Mouse (Mus musculus): ENCODE results near the gene Tspan11. TPM values are rescaled to one million over a fixed set of nuclear protein-coding genes. Genes with fewer than 3 reads are reported as not detected.

The Tspan11 gene
- total RNA-seq, 1 experiment: 0.13 TPM

- in situ Hi-C loops (cut with MboI; ENCODE audit: low sequenced_read_pairs in 2 of 2, unreplicated experiment in 2 of 2): no loop called here
- no peak for DNase-seq (ENCODE audit: low read depth, low spot score)
- Histone ChIP-seq H3K36me3 (ENCODE audit: control insufficient read depth, insufficient read depth, low read length, poor library complexity, severe bottlenecking) (no peaks in the 10 kb centered on the region), H3K9me3 (ENCODE audit: control insufficient read depth, insufficient read depth, low read depth, low read length) (no peaks in the 10 kb centered on the region), H3K4me1 (ENCODE audit: control insufficient read depth in 2 of 2, insufficient read depth in 2 of 2, low read length in 2 of 2, poor library complexity in 1 of 2) (no peaks in the 10 kb centered on the region), H3K4me3 (ENCODE audit: insufficient read depth in 1 of 2, low read depth in 1 of 2, low read length in 2 of 2, poor library complexity in 1 of 2, severe bottlenecking in 1 of 2) (no peak overlapping the region), H3K27ac (ENCODE audit: insufficient read depth, low read depth, low read length, poor library complexity, severe bottlenecking) (no peak overlapping the region), H3K9ac (ENCODE audit: insufficient read depth, low read depth, low read length, poor library complexity, severe bottlenecking) (no peak overlapping the region)
- no peak for TF ChIP-seq ZC3H11A (IDR thresholded peaks at IDR 0.05; ENCODE audit: borderline replicate concordance, low read depth, low read length)
- no peak for TF ChIP-seq ZNF384 (IDR thresholded peaks at IDR 0.05; ENCODE audit: low read depth, low read length)
- TF ChIP-seq CHD2 (IDR thresholded peaks at IDR 0.05; ENCODE audit: low read depth, low read length): no peak
- no peak for TF ChIP-seq HCFC1 (IDR thresholded peaks at IDR 0.05; ENCODE audit: borderline replicate concordance, insufficient read depth, low read length)
- no peak for TF ChIP-seq MAFK (IDR thresholded peaks at IDR 0.05; ENCODE audit: insufficient read depth, low read depth, low read length)
Observed at GRCm38 (mm10) chr6:128000777-128001176, 113.4 kb downstream of the Tspan11 start.

GRCm38 (mm10) chr6:128001587-128001986 lies 114.2 kb downstream of the Tspan11 start:
- TF ChIP-seq ZNF384 (IDR thresholded peaks at IDR 0.05; ENCODE audit: low read depth, low read length) (no peak), HCFC1 (IDR thresholded peaks at IDR 0.05; ENCODE audit: borderline replicate concordance, insufficient read depth, low read length) (no peak), MAFK (IDR thresholded peaks at IDR 0.05; ENCODE audit: insufficient read depth, low read depth, low read length) (no peak), CHD2 (IDR thresholded peaks at IDR 0.05; ENCODE audit: low read depth, low read length) (no peak), ZC3H11A (IDR thresholded peaks at IDR 0.05; ENCODE audit: borderline replicate concordance, low read depth, low read length) (no peak)
- H3K4me1 ChIP-seq (ENCODE audit: control insufficient read depth in 2 of 2, insufficient read depth in 2 of 2, low read length in 2 of 2, poor library complexity in 1 of 2): no peaks in the 10 kb centered on the region
- no peaks in the 10 kb centered on the region for H3K36me3 ChIP-seq (ENCODE audit: control insufficient read depth, insufficient read depth, low read length, poor library complexity, severe bottlenecking)
- in situ Hi-C loops (cut with MboI; ENCODE audit: low sequenced_read_pairs in 2 of 2, unreplicated experiment in 2 of 2): no loop called here
- H3K27ac ChIP-seq (ENCODE audit: insufficient read depth, low read depth, low read length, poor library complexity, severe bottlenecking): no peak overlapping the region
- H3K4me3 ChIP-seq (ENCODE audit: insufficient read depth in 1 of 2, low read depth in 1 of 2, low read length in 2 of 2, poor library complexity in 1 of 2, severe bottlenecking in 1 of 2): no peak overlapping the region
- no peak for DNase-seq (ENCODE audit: low read depth, low spot score)
- H3K9ac ChIP-seq (ENCODE audit: insufficient read depth, low read depth, low read length, poor library complexity, severe bottlenecking): no peak overlapping the region
- no peaks in the 10 kb centered on the region for H3K9me3 ChIP-seq (ENCODE audit: control insufficient read depth, insufficient read depth, low read depth, low read length)

DNA sequence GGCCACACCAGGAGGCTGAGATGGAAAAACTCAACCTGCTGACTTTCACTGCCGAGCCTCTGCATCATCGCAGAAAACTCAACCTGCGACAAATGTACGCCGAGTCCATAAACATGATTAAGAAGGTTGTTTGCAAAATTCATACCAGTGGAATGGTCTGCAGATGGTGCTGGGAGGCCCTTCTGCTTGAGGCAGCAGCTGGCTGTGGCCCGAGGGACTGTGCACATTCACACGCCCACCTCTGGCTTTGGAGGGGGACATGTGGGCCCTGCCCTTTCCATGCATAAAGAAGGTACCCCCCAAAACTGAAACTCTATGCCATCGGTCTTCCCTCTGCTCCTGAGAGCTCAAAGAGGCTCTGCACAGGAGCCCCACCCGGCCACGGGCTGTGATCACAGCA lies 114.7 kb downstream of the Tspan11 start:
- TF ChIP-seq ZC3H11A (IDR thresholded peaks at IDR 0.05; ENCODE audit: borderline replicate concordance, low read depth, low read length) (no peak), MAFK (IDR thresholded peaks at IDR 0.05; ENCODE audit: insufficient read depth, low read depth, low read length) (no peak), CHD2 (IDR thresholded peaks at IDR 0.05; ENCODE audit: low read depth, low read length) (no peak), HCFC1 (IDR thresholded peaks at IDR 0.05; ENCODE audit: borderline replicate concordance, insufficient read depth, low read length) (no peak), ZNF384 (IDR thresholded peaks at IDR 0.05; ENCODE audit: low read depth, low read length) (no peak)
- H3K4me1 ChIP-seq (ENCODE audit: control insufficient read depth in 2 of 2, insufficient read depth in 2 of 2, low read length in 2 of 2, poor library complexity in 1 of 2): no peaks in the 10 kb centered on the region
- H3K36me3 ChIP-seq (ENCODE audit: control insufficient read depth, insufficient read depth, low read length, poor library complexity, severe bottlenecking): no peaks in the 10 kb centered on the region
- no peak for DNase-seq (ENCODE audit: low read depth, low spot score)
- no peaks in the 10 kb centered on the region for H3K9me3 ChIP-seq (ENCODE audit: control insufficient read depth, insufficient read depth, low read depth, low read length)
- H3K9ac ChIP-seq (ENCODE audit: insufficient read depth, low read depth, low read length, poor library complexity, severe bottlenecking): no peak overlapping the region
- in situ Hi-C loops (cut with MboI; ENCODE audit: low sequenced_read_pairs in 2 of 2, unreplicated experiment in 2 of 2): no loop called here
- H3K27ac ChIP-seq (ENCODE audit: insufficient read depth, low read depth, low read length, poor library complexity, severe bottlenecking): no peak overlapping the region
- no peak overlapping the region for H3K4me3 ChIP-seq (ENCODE audit: insufficient read depth in 1 of 2, low read depth in 1 of 2, low read length in 2 of 2, poor library complexity in 1 of 2, severe bottlenecking in 1 of 2)

- no peaks in the 10 kb centered on the region for H3K4me1 ChIP-seq (ENCODE audit: control insufficient read depth in 2 of 2, insufficient read depth in 2 of 2, low read length in 2 of 2, poor library complexity in 1 of 2)
Observed at GRCm38 (mm10) chr6:128002667-128003066, 115.3 kb downstream of the Tspan11 start.

DNA sequence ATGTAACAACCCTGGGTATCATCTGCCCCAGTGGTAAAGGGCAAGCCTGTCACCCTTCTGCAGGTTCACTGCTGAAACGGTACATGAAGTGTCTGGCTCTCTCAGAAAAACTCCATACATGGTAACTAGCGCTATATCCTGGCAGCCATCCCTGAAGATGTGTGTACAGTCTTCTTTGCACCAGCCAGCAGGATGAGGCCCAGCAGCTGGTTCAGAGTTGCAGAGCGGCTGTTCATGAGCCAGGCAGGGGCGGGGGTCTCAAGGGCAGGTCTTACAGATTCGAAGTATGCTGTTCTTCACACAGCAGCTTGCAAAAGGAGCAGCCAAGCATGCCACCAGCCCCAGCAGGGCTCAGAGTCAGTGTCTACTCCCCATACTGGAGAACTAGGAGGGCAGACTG lies 116.2 kb downstream of the Tspan11 start:
- Histone ChIP-seq H3K27ac (ENCODE audit: insufficient read depth, low read depth, low read length, poor library complexity, severe bottlenecking) (no peak overlapping the region), H3K4me3 (ENCODE audit: insufficient read depth in 1 of 2, low read depth in 1 of 2, low read length in 2 of 2, poor library complexity in 1 of 2, severe bottlenecking in 1 of 2) (no peak overlapping the region), H3K36me3 (ENCODE audit: control insufficient read depth, insufficient read depth, low read length, poor library complexity, severe bottlenecking) (no peaks in the 10 kb centered on the region), H3K4me1 (ENCODE audit: control insufficient read depth in 2 of 2, insufficient read depth in 2 of 2, low read length in 2 of 2, poor library complexity in 1 of 2) (no peaks in the 10 kb centered on the region), H3K9me3 (ENCODE audit: control insufficient read depth, insufficient read depth, low read depth, low read length) (no peaks in the 10 kb centered on the region), H3K9ac (ENCODE audit: insufficient read depth, low read depth, low read length, poor library complexity, severe bottlenecking) (no peak overlapping the region)
- no peak for TF ChIP-seq ZC3H11A (IDR thresholded peaks at IDR 0.05; ENCODE audit: borderline replicate concordance, low read depth, low read length)
- TF ChIP-seq HCFC1 (IDR thresholded peaks at IDR 0.05; ENCODE audit: borderline replicate concordance, insufficient read depth, low read length): no peak
- no peak for TF ChIP-seq CHD2 (IDR thresholded peaks at IDR 0.05; ENCODE audit: low read depth, low read length)
- TF ChIP-seq ZNF384 (IDR thresholded peaks at IDR 0.05; ENCODE audit: low read depth, low read length): no peak
- TF ChIP-seq MAFK (IDR thresholded peaks at IDR 0.05; ENCODE audit: insufficient read depth, low read depth, low read length): no peak
- in situ Hi-C loops (cut with MboI; ENCODE audit: low sequenced_read_pairs in 2 of 2, unreplicated experiment in 2 of 2): no loop called here
- no peak for DNase-seq (ENCODE audit: low read depth, low spot score)

More at GRCm38 (mm10) chr6:128002667-128003066, 115.3 kb downstream of the Tspan11 start:
- in situ Hi-C loops (cut with MboI; ENCODE audit: low sequenced_read_pairs in 2 of 2, unreplicated experiment in 2 of 2): no loop called here
- no peak overlapping the region for H3K9ac ChIP-seq (ENCODE audit: insufficient read depth, low read depth, low read length, poor library complexity, severe bottlenecking)
- no peaks in the 10 kb centered on the region for H3K36me3 ChIP-seq (ENCODE audit: control insufficient read depth, insufficient read depth, low read length, poor library complexity, severe bottlenecking)
- H3K4me3 ChIP-seq (ENCODE audit: insufficient read depth in 1 of 2, low read depth in 1 of 2, low read length in 2 of 2, poor library complexity in 1 of 2, severe bottlenecking in 1 of 2): no peak overlapping the region
- no peak overlapping the region for H3K27ac ChIP-seq (ENCODE audit: insufficient read depth, low read depth, low read length, poor library complexity, severe bottlenecking)
- TF ChIP-seq CHD2 (IDR thresholded peaks at IDR 0.05; ENCODE audit: low read depth, low read length) (no peak), MAFK (IDR thresholded peaks at IDR 0.05; ENCODE audit: insufficient read depth, low read depth, low read length) (no peak), ZC3H11A (IDR thresholded peaks at IDR 0.05; ENCODE audit: borderline replicate concordance, low read depth, low read length) (no peak), HCFC1 (IDR thresholded peaks at IDR 0.05; ENCODE audit: borderline replicate concordance, insufficient read depth, low read length) (no peak), ZNF384 (IDR thresholded peaks at IDR 0.05; ENCODE audit: low read depth, low read length) (no peak)
- H3K9me3 ChIP-seq (ENCODE audit: control insufficient read depth, insufficient read depth, low read depth, low read length): no peaks in the 10 kb centered on the region
- no peak for DNase-seq (ENCODE audit: low read depth, low spot score)

All from ES-E14 (cell line).